Mouse (Mus musculus): ENCODE results near the gene Fcrl5.

- TF ChIP-seq POLR2A (IDR thresholded peaks at IDR 0.05; ENCODE audit: low read depth, low read length) (no peak), USF1 (IDR thresholded peaks at IDR 0.05; ENCODE audit: low read depth, low read length) (no peak), CTCF (conservative IDR thresholded peaks at IDR 0.05 in 1 of 2, IDR thresholded peaks at IDR 0.05 in 1 of 2; ENCODE audit: low read depth in 2 of 2, low read length in 2 of 2) (no peak), ZMIZ1 (IDR thresholded peaks at IDR 0.05; ENCODE audit: low read depth, low read length) (no peak), USF2 (conservative IDR thresholded peaks at IDR 0.05; ENCODE audit: low read depth, low read length) (no peak), NRF1 (IDR thresholded peaks at IDR 0.05; ENCODE audit: low read depth, low read length) (no peak), ELF1 (IDR thresholded peaks at IDR 0.05; ENCODE audit: low read depth, low read length) (no peak), EP300 (IDR thresholded peaks at IDR 0.05; ENCODE audit: low read length) (no peak), ETS1 (conservative IDR thresholded peaks at IDR 0.05; ENCODE audit: low read depth, low read length) (no peak), MAFK (IDR thresholded peaks at IDR 0.05; ENCODE audit: insufficient replicate concordance, low read length) (no peak), UBTF (IDR thresholded peaks at IDR 0.05; ENCODE audit: low read depth, low read length) (no peak), MXI1 (IDR thresholded peaks at IDR 0.05; ENCODE audit: low read depth, low read length) (no peak), E2F4 (IDR thresholded peaks at IDR 0.05; ENCODE audit: insufficient replicate concordance, low read depth, low read length) (no peak)
Observed at GRCm38 (mm10) chr3:87546291-87546721, 110.7 kb downstream of the Fcrl5 start.

Data from CH12.LX (cell line).